Mouse (Mus musculus) hindbrain, embryonic 14.5 days (tissue): ENCODE data around the gene Srrm1. TPM values are rescaled to one million over a fixed set of nuclear protein-coding genes. Genes with fewer than 3 reads are reported as not detected.
A peak's percentile ranks its signal among the peaks of the same experiment; 100 is the strongest.

ENCODE experiments used
- ATAC-seq: fragments of 200-750 bp; cut with Nextera tagmentation; 2 replicates; pipeline ENCODE4 v1.8.0; 2017; ENCODE audit warnings: moderate number of reproducible peaks, mild to moderate bottlenecking, moderate TSS enrichment, moderate library complexity; ENCODE audit not compliant: low FRiP score
- DNase-seq: peaks from one replicate; pipeline ENCODE4 v3.0.0-alpha.2; 2015; ENCODE audit warnings: low spot score
- H3K27ac ChIP-seq: fragments of 300-500 bp; sonication (generic); 2 replicates; pipeline ENCODE4 v1.5.1; 2014; ENCODE audit warnings: mild to moderate bottlenecking, moderate library complexity
- H3K27me3 ChIP-seq: fragments of 300-500 bp; sonication (generic); 2 replicates; pipeline ENCODE4 v1.6.1; 2014; ENCODE audit warnings: mild to moderate bottlenecking, low read length, mixed read lengths; ENCODE audit not compliant: control insufficient read depth, insufficient read depth
- H3K36me3 ChIP-seq: fragments of 300-500 bp; sonication (generic); replicated peaks from 2 replicates; pipeline ENCODE4 v1.6.1; 2014; ENCODE audit not compliant: control insufficient read depth, insufficient read depth
- H3K4me1 ChIP-seq: fragments of 300-500 bp; sonication (generic); replicated peaks from 2 replicates; pipeline ENCODE4 v1.6.1; 2014; ENCODE audit warnings: antibody characterized with exemption, low read length, mixed read lengths; ENCODE audit not compliant: control insufficient read depth, insufficient read depth
- H3K4me2 ChIP-seq: fragments of 300-500 bp; sonication (generic); replicated peaks from 2 replicates; pipeline ENCODE4 v1.6.1; 2014; ENCODE audit warnings: mild to moderate bottlenecking, moderate library complexity
- H3K4me3 ChIP-seq: fragments of 300-500 bp; sonication (generic); replicated peaks from 2 replicates; pipeline ENCODE4 v1.5.1; 2014; ENCODE audit warnings: mild to moderate bottlenecking, low read length
- H3K9ac ChIP-seq: fragments of 300-500 bp; sonication (generic); 2 replicates; pipeline ENCODE4 v1.6.1; 2014
- H3K9me3 ChIP-seq: fragments of 300-500 bp; sonication (generic); 2 replicates; pipeline ENCODE4 v1.6.1; 2016; ENCODE audit warnings: low read length; ENCODE audit not compliant: control insufficient read depth
- WGBS: fragments of 180-500 bp; shearing (Covaris S2); extraction: QIAGEN DNeasy Blood & Tissue Kit; methylation state at CpG from one replicate; pipeline ENCODE4 v1.1.7; 2014; 5-methylcytosine and 5-hydroxymethylcytosine counted together
- polyA plus RNA-seq: library from polyadenylated mRNA; unstranded; fragments of >200 nt; fragmentation: Nextera tagmentation; extraction: Ambion mirVana; gene quantifications from 2 replicates; pipeline ENCODE4 v1.2.1, GENCODE M21; 2014

The Srrm1 gene
- polyA plus RNA-seq, 1 experiment from 2014 or later = 146 TPM

- no peak overlapping the region for H3K27ac ChIP-seq
- 91% methylated on average over 26 of the region's 26 CpGs for WGBS
- no peaks in the 10 kb centered on the region for H3K9me3 ChIP-seq
- H3K36me3 ChIP-seq = no peaks in the 10 kb centered on the region
- H3K4me3 ChIP-seq = no peak overlapping the region
- ATAC-seq (no peak), DNase-seq (no peak)
- H3K9ac ChIP-seq = no peak overlapping the region
- no peaks in the 10 kb centered on the region for H3K27me3 ChIP-seq
- H3K4me1 ChIP-seq = no peaks in the 10 kb centered on the region
- no peak overlapping the region for H3K4me2 ChIP-seq
Observed at GRCm38 (mm10) chr4:135300248-135301041, 52.7 kb downstream of the Srrm1 start.

- H3K4me3 ChIP-seq = no peak overlapping the region
- no peaks in the 10 kb centered on the region for H3K36me3 ChIP-seq
- no peaks in the 10 kb centered on the region for H3K9me3 ChIP-seq
- WGBS = 91% methylated on average over 10 of the region's 10 CpGs
- no peak overlapping the region for H3K4me2 ChIP-seq
- H3K27ac ChIP-seq = no peak overlapping the region; the same call in 1 of the 2 replicates
- H3K9ac ChIP-seq = no peak overlapping the region
- ATAC-seq = no peak
- H3K4me1 ChIP-seq = no peaks in the 10 kb centered on the region
- no peak for DNase-seq
- no peaks in the 10 kb centered on the region for H3K27me3 ChIP-seq
Observed at GRCm38 (mm10) chr4:135298680-135299079, 54.4 kb downstream of the Srrm1 start.

GRCm38 (mm10) chr4:135297931-135298546 lies 55.1 kb downstream of the Srrm1 start:
- Histone ChIP-seq H3K4me3 (no peak overlapping the region), H3K36me3 (no peaks in the 10 kb centered on the region), H3K4me2 (peak overlapping the region; percentile 21; the same call in 1 of the 2 replicates), H3K9me3 (no peaks in the 10 kb centered on the region), H3K27ac (no peak overlapping the region; the same call in 1 of the 2 replicates), H3K4me1 (no peaks in the 10 kb centered on the region), H3K9ac (no peak overlapping the region), H3K27me3 (no peaks in the 10 kb centered on the region)
- WGBS = 53% methylated on average over 15 of the region's 15 CpGs
- DNase-seq = peak; percentile 55
- peak; percentile 77; the same call in 1 of the 2 replicates for ATAC-seq

- ATAC-seq = no peak
Observed at GRCm38 (mm10) chr4:135297146-135297545, 56.0 kb downstream of the Srrm1 start.

GRCm38 (mm10) chr4:135296565-135296964 lies 56.6 kb downstream of the Srrm1 start:
- H3K9me3 ChIP-seq = no peaks in the 10 kb centered on the region
- no peak for DNase-seq
- no peaks in the 10 kb centered on the region for H3K36me3 ChIP-seq
- no peak for ATAC-seq
- H3K4me3 ChIP-seq = no peak overlapping the region
- no peaks in the 10 kb centered on the region for H3K27me3 ChIP-seq
- H3K27ac ChIP-seq = no peak overlapping the region
- H3K4me2 ChIP-seq = no peak overlapping the region
- no peaks in the 10 kb centered on the region for H3K4me1 ChIP-seq
- H3K9ac ChIP-seq = no peak overlapping the region

More at GRCm38 (mm10) chr4:135297146-135297545, 56.0 kb downstream of the Srrm1 start:
- 87% methylated on average over 7 of the region's 7 CpGs for WGBS
- Histone ChIP-seq H3K36me3 (no peaks in the 10 kb centered on the region), H3K4me2 (no peak overlapping the region), H3K27me3 (no peaks in the 10 kb centered on the region), H3K4me1 (no peaks in the 10 kb centered on the region), H3K4me3 (no peak overlapping the region), H3K9ac (no peak overlapping the region), H3K27ac (no peak overlapping the region), H3K9me3 (no peaks in the 10 kb centered on the region)
- no peak for DNase-seq

GRCm38 (mm10) chr4:135293813-135294212 lies 59.3 kb downstream of the Srrm1 start:
- no peaks in the 10 kb centered on the region for H3K27me3 ChIP-seq
- no peak overlapping the region for H3K9ac ChIP-seq
- H3K36me3 ChIP-seq = no peaks in the 10 kb centered on the region
- WGBS = 87% methylated on average over 3 of the region's 3 CpGs
- no peak overlapping the region for H3K4me2 ChIP-seq
- no peaks in the 10 kb centered on the region for H3K9me3 ChIP-seq
- ATAC-seq (no peak), DNase-seq (no peak)
- H3K27ac ChIP-seq = no peak overlapping the region
- no peak overlapping the region for H3K4me3 ChIP-seq
- H3K4me1 ChIP-seq = no peaks in the 10 kb centered on the region

GRCm38 (mm10) chr4:135292477-135293089 lies 60.5 kb downstream of the Srrm1 start:
- no peak for ATAC-seq
- no peak overlapping the region for H3K27ac ChIP-seq
- H3K36me3 ChIP-seq = no peaks in the 10 kb centered on the region
- DNase-seq = no peak
- H3K27me3 ChIP-seq = no peaks in the 10 kb centered on the region
- WGBS = 16% methylated on average over 12 of the region's 12 CpGs
- H3K9ac ChIP-seq = no peak overlapping the region
- no peak overlapping the region for H3K4me3 ChIP-seq
- H3K4me1 ChIP-seq = no peaks in the 10 kb centered on the region
- H3K4me2 ChIP-seq = no peak overlapping the region
- H3K9me3 ChIP-seq = no peaks in the 10 kb centered on the region

- H3K9me3 ChIP-seq = no peaks in the 10 kb centered on the region
- no peak overlapping the region for H3K9ac ChIP-seq
- DNase-seq = no peak
- 66% methylated on average over 6 of the region's 6 CpGs for WGBS
- H3K27me3 ChIP-seq = no peaks in the 10 kb centered on the region
- ATAC-seq = no peak
- H3K4me3 ChIP-seq = no peak overlapping the region
- no peak overlapping the region for H3K4me2 ChIP-seq
- no peak overlapping the region for H3K27ac ChIP-seq
- H3K36me3 ChIP-seq = no peaks in the 10 kb centered on the region
- no peaks in the 10 kb centered on the region for H3K4me1 ChIP-seq
Observed at GRCm38 (mm10) chr4:135291841-135292240, 61.3 kb downstream of the Srrm1 start.

GRCm38 (mm10) chr4:135291199-135291598 lies 61.9 kb downstream of the Srrm1 start:
- Histone ChIP-seq H3K4me2 (no peak overlapping the region), H3K4me3 (no peak overlapping the region), H3K36me3 (no peaks in the 10 kb centered on the region), H3K9me3 (no peaks in the 10 kb centered on the region), H3K9ac (no peak overlapping the region), H3K27ac (no peak overlapping the region), H3K4me1 (no peaks in the 10 kb centered on the region), H3K27me3 (no peaks in the 10 kb centered on the region)
- ATAC-seq (no peak), DNase-seq (no peak)
- WGBS = 94% methylated on average over 8 of the region's 8 CpGs
